Mouse (Mus musculus) A20 (cell line): ENCODE measurements around the gene Nepn.

Source experiments
- DNase-seq: peaks from one replicate; pipeline ENCODE4 v3.0.0-alpha.2; 2011; ENCODE audit warnings: low read depth, low spot score

The Nepn gene

GRCm38 (mm10) chr10:52388922-52389430, at the start of gene Nepn:
TSS of gene Nepn (plus strand) at chr10:52388972.
- DNase-seq = no peak

GRCm38 (mm10) chr10:52343324-52343723, 45.4 kb upstream of the Nepn start:
- DNase-seq = peak; percentile 29

GRCm38 (mm10) chr10:52353184-52353583, 35.6 kb upstream of the Nepn start:
- DNase-seq = no peak

GRCm38 (mm10) chr10:52358467-52358866, 30.3 kb upstream of the Nepn start, which contains the start of gene Gm26741:
TSS of gene Gm26741 (plus strand) at chr10:52358767.
- no peak for DNase-seq

GRCm38 (mm10) chr10:52360241-52360735, 28.5 kb upstream of the Nepn start:
- no peak for DNase-seq

- no peak for DNase-seq
These were observed 27.7 kb upstream of the Nepn start for GRCm38 (mm10) chr10:52360862-52361609.

GRCm38 (mm10) chr10:52368376-52368775, 20.4 kb upstream of the Nepn start:
- no peak for DNase-seq

GRCm38 (mm10) chr10:52373834-52374233, 14.9 kb upstream of the Nepn start:
- peak; percentile 91 for DNase-seq

GRCm38 (mm10) chr10:52374651-52375050, 14.1 kb upstream of the Nepn start:
- DNase-seq = peak; percentile 43

GRCm38 (mm10) chr10:52376422-52376821, 12.3 kb upstream of the Nepn start:
- no peak for DNase-seq

- DNase-seq = peak; percentile 18
These were observed 11.0 kb upstream of the Nepn start for GRCm38 (mm10) chr10:52377813-52378212.

GRCm38 (mm10) chr10:52381321-52381801, 7.4 kb upstream of the Nepn start:
- peak; percentile 74 for DNase-seq

- DNase-seq = peak; percentile 99
These were observed 6.8 kb upstream of the Nepn start, which contains the start of gene Gopc for GRCm38 (mm10) chr10:52381845-52382591. TSS of gene Gopc (minus strand) at chr10:52382124.

GRCm38 (mm10) chr10:52383022-52383421, 5.8 kb upstream of the Nepn start:
- DNase-seq = no peak

- no peak for DNase-seq
These were observed 5.2 kb upstream of the Nepn start for GRCm38 (mm10) chr10:52383522-52383921.

- peak; percentile 63 for DNase-seq
These were observed 3.8 kb upstream of the Nepn start for GRCm38 (mm10) chr10:52384823-52385610.

- DNase-seq = no peak
These were observed 1.6 kb upstream of the Nepn start for GRCm38 (mm10) chr10:52387192-52387591.

GRCm38 (mm10) chr10:52389438-52389837, 666 bp downstream of the Nepn start:
- DNase-seq = no peak

- DNase-seq = no peak
These were observed 2.4 kb downstream of the Nepn start for GRCm38 (mm10) chr10:52391208-52391607.

- no peak for DNase-seq
These were observed 7.9 kb downstream of the Nepn start for GRCm38 (mm10) chr10:52396647-52397046.

GRCm38 (mm10) chr10:52398715-52399114, 9.9 kb downstream of the Nepn start:
- DNase-seq = no peak
